Mouse (Mus musculus): ENCODE measurements around the gene Aim2. TPM values are rescaled to one million over a fixed set of nuclear protein-coding genes. Genes with fewer than 3 reads are reported as not detected.

The Aim2 gene
- total RNA-seq, 2 experiments from 2014 or later = 2.0 to 3.7 TPM

DNA sequence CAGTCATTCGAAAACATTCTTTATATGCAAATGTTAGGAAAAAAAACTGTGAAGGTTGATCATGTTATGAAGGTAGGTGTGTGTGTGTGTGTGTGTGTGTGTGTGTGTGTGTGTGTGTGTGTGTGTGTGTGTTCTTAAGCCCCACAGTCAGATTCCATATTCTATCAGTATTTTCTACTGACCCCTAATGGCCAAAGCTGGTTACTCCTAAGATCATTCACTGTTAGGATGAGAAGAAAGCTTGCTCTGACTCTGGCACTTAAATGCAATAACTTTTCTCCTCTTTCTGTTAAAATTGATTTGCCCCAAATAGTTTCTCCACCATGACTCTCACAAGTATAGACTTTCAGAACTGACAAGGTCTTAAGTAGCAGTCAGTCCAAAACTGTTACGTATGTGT, 6.0 kb downstream of the Aim2 start:
- no peak overlapping the region for H3K27ac ChIP-seq
- no peak overlapping the region for H3K4me3 ChIP-seq
- no peak for DNase-seq (ENCODE audit: low spot score in 2 of 2)
- peak; percentile 57 for TF ChIP-seq CTCF (conservative IDR thresholded peaks at IDR 0.05)

DNA sequence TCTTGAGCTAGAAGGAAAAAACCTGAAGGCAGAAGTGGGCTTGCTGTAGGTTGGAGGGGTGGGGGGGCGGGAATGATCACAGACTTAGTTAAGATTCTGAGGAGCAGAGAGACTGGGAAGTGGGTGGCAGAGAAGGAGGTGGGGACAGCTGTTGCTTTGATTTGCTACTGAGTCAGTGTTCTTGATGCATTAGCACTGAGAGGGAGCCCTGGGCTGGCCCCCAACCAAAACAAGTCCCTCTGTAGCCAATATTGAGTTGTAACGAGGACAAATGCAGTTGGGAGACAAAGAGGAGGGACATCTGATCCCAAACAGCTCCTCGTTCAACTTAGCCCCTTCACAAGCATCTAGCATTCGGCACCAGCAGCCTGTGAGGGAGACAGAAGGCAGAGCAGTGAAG, 7.1 kb downstream of the Aim2 start:
- peak in 1 of 2 experiments; percentile 60 for DNase-seq (ENCODE audit: low spot score in 2 of 2)
- H3K27ac ChIP-seq = peak overlapping the region; percentile 64
- TF ChIP-seq CTCF (conservative IDR thresholded peaks at IDR 0.05) = no peak
- H3K4me3 ChIP-seq = no peak overlapping the region

GRCm38 (mm10) chr1:173359590-173360290, 9.1 kb downstream of the Aim2 start:
- H3K4me3 ChIP-seq = no peak overlapping the region
- no peak for DNase-seq (ENCODE audit: low spot score in 2 of 2)
- peak overlapping the region; percentile 43; the same call in 1 of the 2 replicates for H3K27ac ChIP-seq
- no peak for TF ChIP-seq CTCF (conservative IDR thresholded peaks at IDR 0.05)

DNA sequence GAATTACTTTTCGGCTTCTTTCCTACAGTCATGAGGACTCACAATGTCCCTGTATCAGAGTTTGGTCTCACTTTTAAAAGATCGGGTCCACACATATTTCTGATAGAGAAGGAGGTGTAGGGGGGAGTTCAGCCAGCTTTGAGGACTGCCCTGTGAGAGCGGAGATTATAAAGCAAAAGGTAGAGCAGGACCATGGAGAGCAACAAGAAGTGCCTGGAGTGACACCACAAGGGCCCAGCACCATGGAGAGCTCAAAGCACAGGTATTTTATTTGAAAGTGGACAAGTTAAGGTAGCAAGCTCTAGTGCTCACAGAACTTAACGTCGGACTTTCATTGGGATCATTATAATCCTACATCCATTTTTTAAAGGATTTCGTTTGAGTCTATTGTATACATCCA, 11.0 kb downstream of the Aim2 start:
- TF ChIP-seq CTCF (conservative IDR thresholded peaks at IDR 0.05) = no peak
- DNase-seq (ENCODE audit: low spot score in 2 of 2) = no peak
- Histone ChIP-seq H3K27ac (no peak overlapping the region), H3K4me3 (no peak overlapping the region)

- no peak for DNase-seq (ENCODE audit: low spot score in 2 of 2)
- Histone ChIP-seq H3K4me3 (no peak overlapping the region), H3K27ac (peak overlapping the region; percentile 47; the same call in 1 of the 2 replicates)
- TF ChIP-seq CTCF (conservative IDR thresholded peaks at IDR 0.05) = no peak
These were observed 12.8 kb downstream of the Aim2 start for GRCm38 (mm10) chr1:173363436-173363835.

DNA sequence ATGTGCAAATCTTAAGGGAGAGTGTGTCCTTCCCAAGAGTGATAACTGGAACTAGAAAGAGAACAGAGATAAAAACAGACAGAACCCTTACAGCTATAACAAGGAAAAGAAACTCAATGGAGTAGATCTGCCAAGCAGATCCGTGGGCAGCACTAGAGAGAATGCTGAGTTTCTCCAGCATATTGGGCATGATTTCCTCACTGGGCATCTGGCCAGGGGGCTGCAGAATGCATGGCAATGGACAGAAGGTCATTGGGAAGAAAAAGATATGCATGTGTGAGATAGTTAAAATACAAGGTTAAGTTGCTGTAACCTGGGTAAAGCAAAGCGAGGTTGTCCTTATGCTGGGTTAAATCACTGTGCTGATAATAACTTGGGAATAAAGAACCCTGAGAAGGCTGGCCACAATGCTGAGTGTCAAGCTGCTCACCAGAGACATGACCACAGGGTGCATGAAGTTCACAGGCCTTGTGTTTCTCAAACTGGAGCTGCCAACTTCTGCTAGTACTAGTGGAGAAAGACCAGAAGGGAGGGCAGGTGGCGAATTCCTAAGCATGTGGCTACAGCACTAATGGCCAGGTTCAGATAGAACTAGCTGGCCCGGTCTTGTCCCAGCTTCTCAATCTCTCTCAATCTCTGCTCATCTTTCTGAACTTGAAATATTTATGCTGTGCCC, 13.6 kb downstream of the Aim2 start:
- DNase-seq (ENCODE audit: low spot score in 2 of 2) = no peak
- Histone ChIP-seq H3K4me3 (no peak overlapping the region), H3K27ac (no peak overlapping the region; the same call in 1 of the 2 replicates)
- TF ChIP-seq CTCF (conservative IDR thresholded peaks at IDR 0.05) = no peak

GRCm38 (mm10) chr1:173365970-173366409, 15.3 kb downstream of the Aim2 start:
- peak overlapping the region; percentile 86 for H3K4me3 ChIP-seq
- no peak for TF ChIP-seq CTCF (conservative IDR thresholded peaks at IDR 0.05)
- no peak for DNase-seq (ENCODE audit: low spot score in 2 of 2)
- H3K27ac ChIP-seq = peak overlapping the region; percentile 96

- Histone ChIP-seq H3K27ac (peak overlapping the region; percentile 96), H3K4me3 (peak overlapping the region; percentile 86)
- peak in 1 of 2 experiments; percentile 30 for DNase-seq (ENCODE audit: low spot score in 2 of 2)
- no peak for TF ChIP-seq CTCF (conservative IDR thresholded peaks at IDR 0.05)
These were observed 16.1 kb downstream of the Aim2 start for GRCm38 (mm10) chr1:173366701-173367355.

DNA sequence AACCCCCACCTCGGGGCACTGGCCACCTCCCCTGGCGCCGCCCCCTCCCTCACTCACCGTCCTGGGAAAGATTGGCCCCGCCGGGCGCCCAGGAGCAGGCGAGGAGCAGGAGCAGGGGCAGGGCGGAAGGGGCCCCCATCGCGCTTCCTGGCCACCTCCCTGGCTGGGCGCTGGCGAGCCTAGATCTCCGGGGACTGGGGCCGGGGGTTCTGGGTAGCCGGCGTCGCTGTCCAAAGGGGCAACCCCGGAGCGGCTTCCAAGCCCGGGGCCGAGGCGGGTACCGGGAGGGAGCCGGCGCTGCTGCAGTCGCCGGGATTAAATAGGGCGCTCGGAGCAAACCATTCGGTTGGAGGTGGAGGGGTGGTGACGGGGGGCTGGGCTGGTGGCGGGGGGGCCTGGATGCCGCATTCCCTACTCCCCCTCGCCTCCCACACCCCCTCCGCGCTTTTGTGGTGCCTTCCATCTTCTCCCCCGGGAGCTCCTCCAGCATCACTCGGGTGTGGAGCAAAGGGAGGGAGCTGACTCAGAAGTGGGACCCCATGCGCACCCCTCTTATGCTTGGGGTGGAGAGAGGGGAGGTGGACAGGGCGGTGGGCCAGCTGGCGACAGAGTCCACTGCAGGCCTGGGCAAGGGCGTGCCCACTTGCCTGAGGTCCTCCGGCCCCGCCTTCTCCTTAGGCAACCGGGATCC, 16.8 kb downstream of the Aim2 start, which contains the start of gene Cadm3:
Gene Cadm3, minus strand, starts transcription at position 340 of the 691 bp plus-strand sequence.
- Histone ChIP-seq H3K4me3 (peak within 1 kb of the TSS; percentile 86), H3K27ac (peak within 1 kb of the TSS; percentile 96)
- TF ChIP-seq CTCF (conservative IDR thresholded peaks at IDR 0.05) = no peak
- DNase-seq (ENCODE audit: low spot score in 2 of 2) = peak; percentile 75 to 78

- TF ChIP-seq CTCF (conservative IDR thresholded peaks at IDR 0.05) = no peak
- no peak overlapping the region for H3K4me3 ChIP-seq
- no peak for DNase-seq (ENCODE audit: low spot score in 2 of 2)
- H3K27ac ChIP-seq = no peak overlapping the region
These were observed 18.9 kb downstream of the Aim2 start for GRCm38 (mm10) chr1:173369611-173370010.

DNA sequence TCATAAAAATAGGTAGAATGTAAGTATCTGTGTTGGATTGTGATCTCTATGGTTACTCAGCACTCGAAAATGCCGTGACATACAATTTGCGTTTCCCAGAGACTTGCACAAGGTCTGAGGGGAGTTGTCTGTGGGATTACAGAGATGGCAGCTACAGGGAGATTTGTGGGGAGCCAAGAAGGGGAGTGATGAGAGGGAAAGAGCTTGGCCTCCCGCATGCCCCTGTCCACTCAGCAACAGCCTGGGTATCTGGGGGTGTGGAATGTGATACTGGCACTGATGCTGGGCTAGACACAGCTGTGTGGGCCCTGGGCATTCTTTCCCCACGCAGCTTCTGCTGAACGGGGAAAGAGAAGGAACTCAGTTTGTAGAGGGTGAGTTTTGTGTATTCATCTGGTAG, 19.8 kb downstream of the Aim2 start:
- DNase-seq (ENCODE audit: low spot score in 2 of 2) = no peak
- Histone ChIP-seq H3K27ac (no peak overlapping the region), H3K4me3 (no peak overlapping the region)
- no peak for TF ChIP-seq CTCF (conservative IDR thresholded peaks at IDR 0.05)

- no peak for TF ChIP-seq CTCF (conservative IDR thresholded peaks at IDR 0.05)
- DNase-seq (ENCODE audit: low spot score in 2 of 2) = no peak
- Histone ChIP-seq H3K27ac (no peak overlapping the region), H3K4me3 (no peak overlapping the region)
These were observed 20.9 kb downstream of the Aim2 start for GRCm38 (mm10) chr1:173371586-173371985.

DNA sequence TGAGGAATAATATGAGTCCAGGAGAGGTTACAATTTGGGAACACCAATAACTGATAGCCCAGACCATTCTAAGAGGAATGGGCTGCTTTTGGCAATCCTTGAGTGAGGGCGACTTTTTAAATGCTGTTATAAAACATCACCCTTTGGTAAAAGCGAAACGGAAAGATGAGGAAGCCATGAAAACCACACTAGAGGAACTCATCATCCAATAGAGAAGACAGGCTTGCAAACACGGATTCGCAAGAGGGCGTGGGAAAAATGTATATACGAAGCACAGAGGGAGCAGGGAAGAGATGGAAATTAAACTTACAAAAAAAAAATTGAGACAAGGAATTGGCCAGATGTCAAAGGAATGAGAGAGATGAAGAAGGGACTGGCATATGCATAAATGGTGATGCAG, 23.3 kb downstream of the Aim2 start:
- no peak for DNase-seq (ENCODE audit: low spot score in 2 of 2)
- no peak for TF ChIP-seq CTCF (conservative IDR thresholded peaks at IDR 0.05)
- Histone ChIP-seq H3K4me3 (no peak overlapping the region), H3K27ac (no peak overlapping the region)
